Mouse (Mus musculus) bone marrow macrophage, adult 2 months (primary cell): ENCODE measurements around the gene Spsb4.

Experiments
- CTCF ChIP-seq: IDR thresholded peaks from 2 replicates; pipeline ENCODE4 v1.5.1; 2012; ENCODE audit warnings: low read depth, mild to moderate bottlenecking, low read length, moderate library complexity
- POLR2A ChIP-seq: IDR thresholded peaks from 2 replicates; pipeline ENCODE4 v1.6.1; 2012; ENCODE audit warnings: mild to moderate bottlenecking, low read depth, low read length, borderline replicate concordance

- TF ChIP-seq CTCF (no peak), POLR2A (no peak)
Observed at GRCm38 (mm10) chr9:97013698-97014097, 4.9 kb downstream of the Spsb4 start.
